Mouse (Mus musculus) embryo, embryonic 11 days (tissue): ENCODE data around the gene Snx20.
"Not testable (repeated sequence)": the region's sequence is repeated elsewhere in the genome, so short reads cannot be mapped to it uniquely, and the experiment has no call there.

Experiments
- DNase-seq: peaks from one replicate; pipeline ENCODE4 v3.0.0-alpha.2; 2015

Gene Snx20

GRCm38 (mm10) chr8:88635474-88636397 lies at the start of gene Snx20:
TSS of gene Snx20 (minus strand) at chr8:88636128.
- no peak for DNase-seq

GRCm38 (mm10) chr8:88683656-88684289 lies 47.8 kb upstream of the Snx20 start:
- DNase-seq: no peak

- no peak for DNase-seq
These were observed 45.1 kb upstream of the Snx20 start for GRCm38 (mm10) chr8:88681046-88681445.

- DNase-seq: no peak
These were observed 44.6 kb upstream of the Snx20 start for GRCm38 (mm10) chr8:88680566-88680965.

GRCm38 (mm10) chr8:88677071-88677470 lies 41.1 kb upstream of the Snx20 start:
- DNase-seq: no peak

- DNase-seq: no peak
These were observed 39.6 kb upstream of the Snx20 start for GRCm38 (mm10) chr8:88675372-88676165.

- no peak for DNase-seq
These were observed 37.9 kb upstream of the Snx20 start for GRCm38 (mm10) chr8:88673859-88674258.

- DNase-seq: no peak
These were observed 35.6 kb upstream of the Snx20 start for GRCm38 (mm10) chr8:88671575-88671974.

GRCm38 (mm10) chr8:88670782-88671181 lies 34.9 kb upstream of the Snx20 start:
- no peak for DNase-seq

GRCm38 (mm10) chr8:88668400-88669086 lies 32.6 kb upstream of the Snx20 start:
- DNase-seq: peak; percentile 7

- DNase-seq: no peak
These were observed 30.5 kb upstream of the Snx20 start for GRCm38 (mm10) chr8:88666435-88666834.

- no peak for DNase-seq
These were observed 29.0 kb upstream of the Snx20 start for GRCm38 (mm10) chr8:88664947-88665346.

GRCm38 (mm10) chr8:88664121-88664520 lies 28.2 kb upstream of the Snx20 start:
- no peak for DNase-seq

- DNase-seq: no peak
These were observed 26.5 kb upstream of the Snx20 start for GRCm38 (mm10) chr8:88662401-88662821.

GRCm38 (mm10) chr8:88659873-88660272 lies 23.9 kb upstream of the Snx20 start:
- no peak for DNase-seq

- no peak for DNase-seq
These were observed 19.4 kb upstream of the Snx20 start for GRCm38 (mm10) chr8:88655334-88655733.

GRCm38 (mm10) chr8:88651122-88651521 lies 15.2 kb upstream of the Snx20 start:
- not testable (repeated sequence) for DNase-seq

GRCm38 (mm10) chr8:88650016-88650708 lies 14.2 kb upstream of the Snx20 start:
- no peak for DNase-seq

- no peak for DNase-seq
These were observed 12.4 kb upstream of the Snx20 start for GRCm38 (mm10) chr8:88648322-88648721.

GRCm38 (mm10) chr8:88646837-88647778 lies 11.2 kb upstream of the Snx20 start, which contains the start of gene Nod2:
TSS of gene Nod2 (plus strand) at chr8:88647315.
- peak; percentile 79 for DNase-seq
